In genomic region chr8:83595050-83595345, GRCm38 (mm10) we compare ENCODE assay signal across 9 mouse cellular contexts. TPM values are rescaled to one million over a fixed set of nuclear protein-coding genes. Genes with fewer than 3 reads are reported as not detected.
DNase-seq lines count a peak whose midpoint lies in the region; ATAC-seq and TF ChIP-seq lines count a peak whose summit lies in the region.
"Not testable (repeated sequence)": the region's sequence is repeated elsewhere in the genome, so short reads cannot be mapped to it uniquely, and the experiment has no call there.
"Had no signal": no experiment of that assay in that cellular context is flagged by ENCODE, and none has a peak within 500 bp of the region (broad histone marks: within the 10 kb centered on the region; RNA-seq: fewer than 3 reads in every experiment).

No protein-coding gene starts in this region.

- H3K9me3 ChIP-seq in forebrain, embryonic 13.5 days (replicated peaks); heart, postnatal 0 days (replicated peaks; ENCODE audit: control insufficient read depth, low read length); kidney, embryonic 14.5 days (ENCODE audit: control insufficient read depth, low read length); liver, embryonic 12.5 days (replicated peaks); midbrain, embryonic 11.5 days (ENCODE audit: control insufficient read depth, low read length): not testable (repeated sequence)

- peak overlapping the region; percentile 61 for H3K9ac ChIP-seq in forebrain, embryonic 13.5 days
- peak overlapping the region; percentile 56 for H3K9ac ChIP-seq in heart, postnatal 0 days (replicated peaks; ENCODE audit: low read depth, low read length)
- peak overlapping the region; percentile 91 for H3K9ac ChIP-seq in kidney, embryonic 14.5 days (ENCODE audit: low read depth, low read length)
- H3K9ac ChIP-seq in liver, embryonic 12.5 days: peak overlapping the region; percentile 67
- H3K9ac ChIP-seq in midbrain, embryonic 11.5 days (ENCODE audit: low read length): peak overlapping the region; percentile 74

- 20% methylated on average over 3 of the region's 3 CpGs for WGBS in cerebellum, adult 2 months
- WGBS in forebrain, embryonic 13.5 days: 67% methylated on average over 3 of the region's 3 CpGs
- WGBS in heart, postnatal 0 days: 41% methylated on average over 3 of the region's 3 CpGs
- WGBS in kidney, embryonic 14.5 days: 50% methylated on average over 3 of the region's 3 CpGs
- 51% methylated on average over 3 of the region's 3 CpGs for WGBS in liver, embryonic 12.5 days (ENCODE audit: insufficient replicate concordance)
- WGBS in midbrain, embryonic 11.5 days: 75% methylated on average over 3 of the region's 3 CpGs
- WGBS in olfactory bulb, adult 2 months: 24% methylated on average over 3 of the region's 3 CpGs

- not testable (repeated sequence) for H3K27me3 ChIP-seq in cerebellum, adult 2 months (ENCODE audit: control insufficient read depth, insufficient read depth, low read length); forebrain, embryonic 13.5 days; heart, postnatal 0 days (ENCODE audit: control insufficient read depth, insufficient read depth, low read length); kidney, embryonic 14.5 days (ENCODE audit: control insufficient read depth, insufficient read depth, low read length); liver, embryonic 12.5 days (replicated peaks); midbrain, embryonic 11.5 days (ENCODE audit: control insufficient read depth, insufficient read depth, low read length)

- not testable (repeated sequence) for DNase-seq in cerebellum, adult 2 months; heart, postnatal 0 days (ENCODE audit: low spot score); midbrain, embryonic 11.5 days (ENCODE audit: low spot score, missing footprints)

- not testable (repeated sequence) for H3K36me3 ChIP-seq in forebrain, embryonic 13.5 days (ENCODE audit: poor library complexity, severe bottlenecking); heart, postnatal 0 days (replicated peaks; ENCODE audit: control insufficient read depth, insufficient read depth, low read length); kidney, embryonic 14.5 days (ENCODE audit: control insufficient read depth, insufficient read depth, low read length); midbrain, embryonic 11.5 days (ENCODE audit: control insufficient read depth, insufficient read depth, low read length)
- peaks cover 23% of the 10 kb centered on the region for H3K36me3 ChIP-seq in liver, embryonic 12.5 days

- TF ChIP-seq POLR2A in cerebellum, adult 2 months (IDR thresholded peaks at IDR 0.05; ENCODE audit: borderline replicate concordance, insufficient read depth, low read length); olfactory bulb, adult 2 months (IDR thresholded peaks at IDR 0.05; ENCODE audit: insufficient read depth, low read depth, low read length): not testable (repeated sequence)

- not testable (repeated sequence) for H3K4me1 ChIP-seq in cerebellum, adult 2 months (ENCODE audit: control insufficient read depth, insufficient read depth, low read length); heart, postnatal 0 days (ENCODE audit: control insufficient read depth, insufficient read depth)
- H3K4me1 ChIP-seq in forebrain, embryonic 13.5 days: peaks cover 34% of the 10 kb centered on the region
- H3K4me1 ChIP-seq in kidney, embryonic 14.5 days (ENCODE audit: control insufficient read depth, insufficient read depth, low read length): peaks cover 18% of the 10 kb centered on the region
- H3K4me1 ChIP-seq in liver, embryonic 12.5 days: peaks cover 69% of the 10 kb centered on the region
- peaks cover 18% of the 10 kb centered on the region for H3K4me1 ChIP-seq in midbrain, embryonic 11.5 days (ENCODE audit: control insufficient read depth, insufficient read depth, low read length)
- H3K4me1 ChIP-seq in olfactory bulb, adult 2 months (ENCODE audit: control insufficient read depth, insufficient read depth, low read length): peaks cover 13% of the 10 kb centered on the region

- 0 out of 2 replicates have a peak, but pooled peaks have one; percentile 8 for TF ChIP-seq CTCF in cerebellum, adult 2 months (IDR thresholded peaks at IDR 0.05; ENCODE audit: borderline replicate concordance, insufficient read depth, low read depth, low read length)
- 0 out of 2 replicates have a peak, but pooled peaks have one; percentile 20 for TF ChIP-seq CTCF in heart, postnatal 0 days (IDR thresholded peaks at IDR 0.05; ENCODE audit: low read depth)
- not testable (repeated sequence) for TF ChIP-seq CTCF in olfactory bulb, adult 2 months (IDR thresholded peaks at IDR 0.05; ENCODE audit: insufficient read depth, low read depth, low read length)

- peak overlapping the region; percentile 65 for H3K4me3 ChIP-seq in cerebellum, adult 2 months (replicated peaks; ENCODE audit: insufficient read depth, low read depth, low read length)
- peak overlapping the region; percentile 92 for H3K4me3 ChIP-seq in forebrain, embryonic 13.5 days
- H3K4me3 ChIP-seq in heart, postnatal 0 days (ENCODE audit: low read depth, low read length): peak overlapping the region; percentile 75
- H3K4me3 ChIP-seq in kidney, embryonic 14.5 days (ENCODE audit: low read length): peak overlapping the region; percentile 80
- peak overlapping the region; percentile 95 for H3K4me3 ChIP-seq in liver, embryonic 12.5 days
- H3K4me3 ChIP-seq in midbrain, embryonic 11.5 days (ENCODE audit: low read depth, low read length): peak overlapping the region; percentile 89; the same call in 1 of the 2 replicates
- peak overlapping the region; percentile 45; the same call in 1 of the 2 replicates for H3K4me3 ChIP-seq in olfactory bulb, adult 2 months (ENCODE audit: insufficient read depth, low read depth, low read length)

- not testable (repeated sequence) for TF ChIP-seq EP300 in heart, postnatal 0 days (IDR thresholded peaks at IDR 0.05; ENCODE audit: low read depth)

- ATAC-seq in forebrain, embryonic 13.5 days; heart, postnatal 0 days (ENCODE audit: insufficient read depth, low read depth); kidney, embryonic 14.5 days (ENCODE audit: low FRiP score, low TSS enrichment); liver, embryonic 12.5 days; midbrain, embryonic 11.5 days (ENCODE audit: low FRiP score): not testable (repeated sequence)

- peak overlapping the region; percentile 61 for H3K4me2 ChIP-seq in forebrain, embryonic 13.5 days
- peak overlapping the region; percentile 95 for H3K4me2 ChIP-seq in heart, postnatal 0 days (ENCODE audit: low read depth, low read length)
- peak overlapping the region; percentile 61 for H3K4me2 ChIP-seq in kidney, embryonic 14.5 days (replicated peaks; ENCODE audit: low read depth, low read length)
- H3K4me2 ChIP-seq in liver, embryonic 12.5 days: peak overlapping the region; percentile 95
- peak overlapping the region; percentile 54 for H3K4me2 ChIP-seq in midbrain, embryonic 11.5 days

- H3K27ac ChIP-seq in cerebellum, adult 2 months (ENCODE audit: insufficient read depth, low read length): peak overlapping the region; percentile 75
- H3K27ac ChIP-seq in forebrain, embryonic 13.5 days: peak overlapping the region; percentile 86
- peak overlapping the region; percentile 92 for H3K27ac ChIP-seq in heart, postnatal 0 days (ENCODE audit: low read depth)
- peak overlapping the region; percentile 92 for H3K27ac ChIP-seq in kidney, embryonic 14.5 days (ENCODE audit: low read depth, low read length)
- peak overlapping the region; percentile 91 for H3K27ac ChIP-seq in liver, embryonic 12.5 days
- H3K27ac ChIP-seq in midbrain, embryonic 11.5 days (ENCODE audit: low read depth, low read length): peak overlapping the region; percentile 93
- H3K27ac ChIP-seq in olfactory bulb, adult 2 months (ENCODE audit: insufficient read depth, low read depth, low read length): peak overlapping the region; percentile 93

RNA-seq across cellular contexts. Expression of gene Tecr, which starts 12.8 kb away (rescaled TPM):
- polyA plus RNA-seq in cerebellum, adult 2 months (2012; rRNA removed): 1,238 and 1,304 TPM in 2 replicates
- 613 and 652 TPM in 2 replicates for polyA plus RNA-seq in forebrain, embryonic 13.5 days (2015; fragmentation: Nextera tagmentation; extraction: Ambion mirVana)
- 253 and 327 TPM in 2 replicates for total RNA-seq in heart, postnatal 0 days (2014; rRNA removed; ENCODE audit: low replicate concordance)
- 380 and 391 TPM in 2 replicates for polyA plus RNA-seq in heart, postnatal 0 days (2015; fragmentation: Nextera tagmentation; extraction: Ambion mirVana)
- 661 and 682 TPM in 2 replicates for polyA plus RNA-seq in kidney, embryonic 14.5 days (2014; fragmentation: Nextera tagmentation; extraction: Ambion mirVana)
- polyA plus RNA-seq in liver, embryonic 12.5 days (2016; fragmentation: Nextera tagmentation; extraction: Ambion mirVana): 371 and 378 TPM in 2 replicates
- polyA plus RNA-seq in midbrain, embryonic 11.5 days (2014; fragmentation: Nextera tagmentation; extraction: Ambion mirVana): 680 and 686 TPM in 2 replicates
- not detected in 2 replicates for polyA plus RNA-seq in olfactory bulb, adult 2 months (2012; ENCODE audit: insufficient read depth, insufficient read length, low replicate concordance, missing spikeins)

RNA-seq across cellular contexts. Expression of gene Dnajb1, which starts 13.0 kb away (rescaled TPM):
- polyA plus RNA-seq in cerebellum, adult 2 months (2012; rRNA removed): 29.9 and 33.0 TPM in 2 replicates
- polyA plus RNA-seq in forebrain, embryonic 13.5 days (2015; fragmentation: Nextera tagmentation; extraction: Ambion mirVana): 59.4 and 61.9 TPM in 2 replicates
- total RNA-seq in heart, postnatal 0 days (2014; rRNA removed; ENCODE audit: low replicate concordance): 17.6 and 21.3 TPM in 2 replicates
- polyA plus RNA-seq in heart, postnatal 0 days (2015; fragmentation: Nextera tagmentation; extraction: Ambion mirVana): 23.3 and 26.7 TPM in 2 replicates
- 42.5 and 48.9 TPM in 2 replicates for polyA plus RNA-seq in kidney, embryonic 14.5 days (2014; fragmentation: Nextera tagmentation; extraction: Ambion mirVana)
- 65.1 and 69.8 TPM in 2 replicates for polyA plus RNA-seq in liver, embryonic 12.5 days (2016; fragmentation: Nextera tagmentation; extraction: Ambion mirVana)
- 61.1 and 71.3 TPM in 2 replicates for polyA plus RNA-seq in midbrain, embryonic 11.5 days (2014; fragmentation: Nextera tagmentation; extraction: Ambion mirVana)
- polyA plus RNA-seq in olfactory bulb, adult 2 months (2012; ENCODE audit: insufficient read depth, insufficient read length, low replicate concordance, missing spikeins): not detected in 2 replicates

RNA-seq across cellular contexts. Expression of gene Ndufb7, which starts 28.5 kb away (rescaled TPM):
- polyA plus RNA-seq in cerebellum, adult 2 months (2012; rRNA removed): 394 and 445 TPM in 2 replicates
- polyA plus RNA-seq in forebrain, embryonic 13.5 days (2015; fragmentation: Nextera tagmentation; extraction: Ambion mirVana): 393 and 412 TPM in 2 replicates
- 431 and 682 TPM in 2 replicates for total RNA-seq in heart, postnatal 0 days (2014; rRNA removed; ENCODE audit: low replicate concordance)
- polyA plus RNA-seq in heart, postnatal 0 days (2015; fragmentation: Nextera tagmentation; extraction: Ambion mirVana): 1,145 and 1,161 TPM in 2 replicates
- polyA plus RNA-seq in kidney, embryonic 14.5 days (2014; fragmentation: Nextera tagmentation; extraction: Ambion mirVana): 348 and 423 TPM in 2 replicates
- 290 and 291 TPM in 2 replicates for polyA plus RNA-seq in liver, embryonic 12.5 days (2016; fragmentation: Nextera tagmentation; extraction: Ambion mirVana)
- 351 and 359 TPM in 2 replicates for polyA plus RNA-seq in midbrain, embryonic 11.5 days (2014; fragmentation: Nextera tagmentation; extraction: Ambion mirVana)
- polyA plus RNA-seq in olfactory bulb, adult 2 months (2012; ENCODE audit: insufficient read depth, insufficient read length, low replicate concordance, missing spikeins): not detected in 2 replicates

RNA-seq across cellular contexts. Expression of gene Gipc1, which starts 57.5 kb away (rescaled TPM):
- 51.3 and 51.7 TPM in 2 replicates for polyA plus RNA-seq in cerebellum, adult 2 months (2012; rRNA removed)
- polyA plus RNA-seq in forebrain, embryonic 13.5 days (2015; fragmentation: Nextera tagmentation; extraction: Ambion mirVana): 190 and 196 TPM in 2 replicates
- total RNA-seq in heart, postnatal 0 days (2014; rRNA removed; ENCODE audit: low replicate concordance): 82.2 and 82.6 TPM in 2 replicates
- polyA plus RNA-seq in heart, postnatal 0 days (2015; fragmentation: Nextera tagmentation; extraction: Ambion mirVana): 101 and 102 TPM in 2 replicates
- polyA plus RNA-seq in kidney, embryonic 14.5 days (2014; fragmentation: Nextera tagmentation; extraction: Ambion mirVana): 168 and 210 TPM in 2 replicates
- 80.0 and 80.4 TPM in 2 replicates for polyA plus RNA-seq in liver, embryonic 12.5 days (2016; fragmentation: Nextera tagmentation; extraction: Ambion mirVana)
- 184 TPM in 2 replicates for polyA plus RNA-seq in midbrain, embryonic 11.5 days (2014; fragmentation: Nextera tagmentation; extraction: Ambion mirVana)
- polyA plus RNA-seq in olfactory bulb, adult 2 months (2012; ENCODE audit: insufficient read depth, insufficient read length, low replicate concordance, missing spikeins): not detected in 2 replicates

RNA-seq across cellular contexts. Expression of gene Olfr370, which starts 59.4 kb away (rescaled TPM):
- not detected in 2 replicates for polyA plus RNA-seq in cerebellum, adult 2 months (2012; rRNA removed)
- 0.15 TPM in 1 of 2 replicates, not detected in the other for polyA plus RNA-seq in forebrain, embryonic 13.5 days (2015; fragmentation: Nextera tagmentation; extraction: Ambion mirVana)
- not detected in 2 replicates for total RNA-seq in heart, postnatal 0 days (2014; rRNA removed; ENCODE audit: low replicate concordance)
- not detected in 2 replicates for polyA plus RNA-seq in heart, postnatal 0 days (2015; fragmentation: Nextera tagmentation; extraction: Ambion mirVana)
- polyA plus RNA-seq in kidney, embryonic 14.5 days (2014; fragmentation: Nextera tagmentation; extraction: Ambion mirVana): not detected in 2 replicates
- not detected in 2 replicates for polyA plus RNA-seq in liver, embryonic 12.5 days (2016; fragmentation: Nextera tagmentation; extraction: Ambion mirVana)
- not detected in 2 replicates for polyA plus RNA-seq in midbrain, embryonic 11.5 days (2014; fragmentation: Nextera tagmentation; extraction: Ambion mirVana)
- polyA plus RNA-seq in olfactory bulb, adult 2 months (2012; ENCODE audit: insufficient read depth, insufficient read length, low replicate concordance, missing spikeins): not detected in 2 replicates
- total RNA-seq: adrenal gland, adult 2 months; heart, postnatal 10 days had no signal
- polyA plus RNA-seq: adrenal gland, adult 2 months had no signal

Comparison
In these comparisons a context has a peak if more than half of its experiments do, and no peak if none do; other contexts are left out.
1. H3K4me3 ChIP-seq: peak in every context shown above with its lines; median percentile 95 in liver, embryonic 12.5 days; 92 in forebrain, embryonic 13.5 days; 89 in midbrain, embryonic 11.5 days; 80 in kidney, embryonic 14.5 days; 75 in heart, postnatal 0 days; 65 in cerebellum, adult 2 months; 45 in olfactory bulb, adult 2 months.
2. RNA of gene Ndufb7, which starts 28.5 kb away (polyA plus RNA-seq): 1,145 to 1,161 TPM in heart, postnatal 0 days, 394 to 445 TPM in cerebellum, adult 2 months, 393 to 412 TPM in forebrain, embryonic 13.5 days, 351 to 359 TPM in midbrain, embryonic 11.5 days, 348 to 423 TPM in kidney, embryonic 14.5 days and 290 to 291 TPM in liver, embryonic 12.5 days; not detected in olfactory bulb, adult 2 months; every median in the first group is over 100 times any median in the second.
3. Peak in every context shown above with its lines, with median percentiles within 50 percentile points of each other: H3K27ac ChIP-seq, H3K4me2 ChIP-seq and H3K9ac ChIP-seq.